Mouse (Mus musculus): ENCODE results near the gene Cdc42ep2. TPM values are rescaled to one million over a fixed set of nuclear protein-coding genes. Genes with fewer than 3 reads are reported as not detected.

Gene Cdc42ep2
- polyA plus RNA-seq, 1 experiment from 2014 or later, result 1.8 TPM

- Histone ChIP-seq H3K36me3 (ENCODE audit: control insufficient read depth, insufficient read depth, low read length) (no peaks in the 10 kb centered on the region), H3K4me3 (ENCODE audit: low read depth, low read length) (no peak overlapping the region), H3K27me3 (ENCODE audit: control insufficient read depth, insufficient read depth, low read length) (no peaks in the 10 kb centered on the region), H3K4me1 (replicated peaks; ENCODE audit: control insufficient read depth, insufficient read depth, low read length) (no peaks in the 10 kb centered on the region), H3K4me2 (ENCODE audit: low read depth, low read length, severe bottlenecking) (no peak overlapping the region), H3K9me3 (ENCODE audit: control insufficient read depth, low read length) (no peaks in the 10 kb centered on the region), H3K9ac (ENCODE audit: low read length) (no peak overlapping the region), H3K27ac (ENCODE audit: low read depth, low read length) (no peak overlapping the region)
- DNase-seq (ENCODE audit: low spot score) (no peak), ATAC-seq (replicated peaks; ENCODE audit: low FRiP score) (no peak)
- WGBS, result 92% methylated on average over 6 of the region's 6 CpGs
These were observed 43.5 kb downstream of the Cdc42ep2 start for GRCm38 (mm10) chr19:5881155-5881554.

GRCm38 (mm10) chr19:5879735-5880134 lies 44.9 kb downstream of the Cdc42ep2 start:
- Histone ChIP-seq H3K4me3 (ENCODE audit: low read depth, low read length) (no peak overlapping the region), H3K4me2 (ENCODE audit: low read depth, low read length, severe bottlenecking) (no peak overlapping the region), H3K9ac (ENCODE audit: low read length) (no peak overlapping the region), H3K9me3 (ENCODE audit: control insufficient read depth, low read length) (no peaks in the 10 kb centered on the region), H3K27me3 (ENCODE audit: control insufficient read depth, insufficient read depth, low read length) (no peaks in the 10 kb centered on the region), H3K27ac (ENCODE audit: low read depth, low read length) (no peak overlapping the region), H3K36me3 (ENCODE audit: control insufficient read depth, insufficient read depth, low read length) (no peaks in the 10 kb centered on the region), H3K4me1 (replicated peaks; ENCODE audit: control insufficient read depth, insufficient read depth, low read length) (0 out of 2 replicates have a peak, but pooled peaks cover 3% of the 10 kb centered on the region)
- ATAC-seq (replicated peaks; ENCODE audit: low FRiP score), result no peak
- no peak for DNase-seq (ENCODE audit: low spot score)
- WGBS, result 89% methylated on average over 7 of the region's 7 CpGs

GRCm38 (mm10) chr19:5878916-5879315 lies 45.7 kb downstream of the Cdc42ep2 start:
- Histone ChIP-seq H3K9me3 (ENCODE audit: control insufficient read depth, low read length) (no peaks in the 10 kb centered on the region), H3K27ac (ENCODE audit: low read depth, low read length) (no peak overlapping the region), H3K4me1 (replicated peaks; ENCODE audit: control insufficient read depth, insufficient read depth, low read length) (peaks cover 4% of the 10 kb centered on the region), H3K4me3 (ENCODE audit: low read depth, low read length) (no peak overlapping the region), H3K27me3 (ENCODE audit: control insufficient read depth, insufficient read depth, low read length) (no peaks in the 10 kb centered on the region), H3K36me3 (ENCODE audit: control insufficient read depth, insufficient read depth, low read length) (no peaks in the 10 kb centered on the region), H3K4me2 (ENCODE audit: low read depth, low read length, severe bottlenecking) (no peak overlapping the region), H3K9ac (ENCODE audit: low read length) (no peak overlapping the region)
- ATAC-seq (replicated peaks; ENCODE audit: low FRiP score) (no peak), DNase-seq (ENCODE audit: low spot score) (no peak)
- 86% methylated on average over 3 of the region's 3 CpGs for WGBS

DNA sequence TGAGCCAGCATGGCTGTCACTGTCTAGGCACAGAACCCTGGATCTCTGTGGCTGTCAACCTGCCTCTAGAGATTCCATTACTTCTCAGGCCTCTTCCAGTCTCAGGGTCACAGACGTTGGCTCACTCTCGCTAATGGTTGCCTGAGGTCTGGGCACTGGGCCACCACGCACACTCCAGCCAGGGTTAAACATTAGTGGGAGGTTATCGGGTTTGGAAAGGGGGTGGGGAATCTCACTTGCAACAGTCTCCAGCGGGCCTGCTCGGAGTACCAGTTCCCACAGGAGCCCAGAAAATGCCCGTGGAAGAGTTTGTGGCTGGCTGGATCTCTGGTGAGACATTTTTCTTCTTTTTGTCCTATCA lies 46.3 kb downstream of the Cdc42ep2 start:
- no peaks in the 10 kb centered on the region for H3K36me3 ChIP-seq (ENCODE audit: control insufficient read depth, insufficient read depth, low read length)
- H3K4me3 ChIP-seq (ENCODE audit: low read depth, low read length), result no peak overlapping the region
- H3K9me3 ChIP-seq (ENCODE audit: control insufficient read depth, low read length), result no peaks in the 10 kb centered on the region
- ATAC-seq (replicated peaks; ENCODE audit: low FRiP score), result no peak
- H3K9ac ChIP-seq (ENCODE audit: low read length), result no peak overlapping the region
- 86% methylated on average over 7 of the region's 7 CpGs for WGBS
- H3K4me1 ChIP-seq (replicated peaks; ENCODE audit: control insufficient read depth, insufficient read depth, low read length), result peaks cover 6% of the 10 kb centered on the region
- H3K4me2 ChIP-seq (ENCODE audit: low read depth, low read length, severe bottlenecking), result no peak overlapping the region
- H3K27ac ChIP-seq (ENCODE audit: low read depth, low read length), result no peak overlapping the region
- H3K27me3 ChIP-seq (ENCODE audit: control insufficient read depth, insufficient read depth, low read length), result no peaks in the 10 kb centered on the region
- no peak for DNase-seq (ENCODE audit: low spot score)

GRCm38 (mm10) chr19:5877618-5878361 lies 46.8 kb downstream of the Cdc42ep2 start, which contains the start of gene Slc25a45:
Gene Slc25a45 (plus strand): TSS chr19:5877808.
- WGBS, result 45% methylated on average over 15 of the region's 15 CpGs

DNA sequence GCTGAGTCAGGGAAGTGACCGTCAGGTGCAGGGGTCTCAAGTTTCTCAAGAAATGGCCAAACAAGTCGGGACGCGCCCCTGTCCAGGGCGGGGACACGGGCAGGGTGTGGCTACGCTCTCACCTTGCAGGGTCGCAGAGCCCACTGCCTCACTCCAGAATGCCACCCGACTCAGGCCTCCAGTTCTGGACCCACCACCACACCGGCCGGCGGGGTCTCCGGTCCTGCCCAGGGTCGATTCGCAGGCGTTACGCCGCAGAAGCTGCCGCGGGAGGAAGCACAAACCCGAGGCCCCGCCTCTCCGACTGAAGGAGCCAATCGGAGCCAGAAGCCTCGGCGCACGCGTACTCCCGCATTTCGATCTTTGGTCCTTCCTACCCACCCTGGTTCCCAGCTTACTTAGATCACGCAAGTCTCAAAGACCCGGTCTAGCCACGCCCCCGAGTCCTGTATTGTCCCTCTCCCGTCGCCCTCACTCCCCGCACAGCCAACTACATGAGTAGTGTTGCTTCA lies 49.6 kb downstream of the Cdc42ep2 start, which contains the start of gene Frmd8:
Frmd8 (minus strand) TSS at position 306 of the 512 bp plus-strand sequence.
- H3K4me1 ChIP-seq (replicated peaks; ENCODE audit: control insufficient read depth, insufficient read depth, low read length), result peaks cover 10% of the 10 kb centered on the region

More at GRCm38 (mm10) chr19:5877618-5878361, 46.8 kb downstream of the Cdc42ep2 start, which contains the start of gene Slc25a45:
- H3K9ac ChIP-seq (ENCODE audit: low read length), result 0 out of 2 replicates have a peak within 1 kb of the TSS, but pooled peaks have one; percentile 28
- H3K9me3 ChIP-seq (ENCODE audit: control insufficient read depth, low read length), result no peaks in the 10 kb centered on the region
- no peak within 1 kb of the TSS for H3K27ac ChIP-seq (ENCODE audit: low read depth, low read length)
- DNase-seq (ENCODE audit: low spot score) (peak; percentile 83), ATAC-seq (replicated peaks; ENCODE audit: low FRiP score) (peak; percentile 42)
- H3K4me1 ChIP-seq (replicated peaks; ENCODE audit: control insufficient read depth, insufficient read depth, low read length), result peaks cover 6% of the 10 kb centered on the region
- H3K36me3 ChIP-seq (ENCODE audit: control insufficient read depth, insufficient read depth, low read length), result no peaks in the 10 kb centered on the region
- no peaks in the 10 kb centered on the region for H3K27me3 ChIP-seq (ENCODE audit: control insufficient read depth, insufficient read depth, low read length)
- H3K4me2 ChIP-seq (ENCODE audit: low read depth, low read length, severe bottlenecking), result no peak within 1 kb of the TSS
- H3K4me3 ChIP-seq (ENCODE audit: low read depth, low read length), result no peak within 1 kb of the TSS

GRCm38 (mm10) chr19:5874391-5874968 lies 50.1 kb downstream of the Cdc42ep2 start:
- H3K27me3 ChIP-seq (ENCODE audit: control insufficient read depth, insufficient read depth, low read length), result no peaks in the 10 kb centered on the region
- WGBS, result 13% methylated on average over 13 of the region's 13 CpGs
- H3K27ac ChIP-seq (ENCODE audit: low read depth, low read length), result no peak overlapping the region

More for the DNA sequence above, 49.6 kb downstream of the Cdc42ep2 start, which contains the start of gene Frmd8:
- H3K4me2 ChIP-seq (ENCODE audit: low read depth, low read length, severe bottlenecking), result peak within 1 kb of the TSS; percentile 87
- ATAC-seq (replicated peaks; ENCODE audit: low FRiP score) (peak; percentile 83), DNase-seq (ENCODE audit: low spot score) (peak; percentile 96)
- H3K27ac ChIP-seq (ENCODE audit: low read depth, low read length), result no peak within 1 kb of the TSS
- peak within 1 kb of the TSS; percentile 81 for H3K9ac ChIP-seq (ENCODE audit: low read length)
- peak within 1 kb of the TSS; percentile 75 for H3K4me3 ChIP-seq (ENCODE audit: low read depth, low read length)
- no peaks in the 10 kb centered on the region; the same call in 1 of the 2 replicates for H3K36me3 ChIP-seq (ENCODE audit: control insufficient read depth, insufficient read depth, low read length)
- under 1% methylated on average over 37 of the region's 37 CpGs for WGBS
- H3K9me3 ChIP-seq (ENCODE audit: control insufficient read depth, low read length), result no peaks in the 10 kb centered on the region
- H3K27me3 ChIP-seq (ENCODE audit: control insufficient read depth, insufficient read depth, low read length), result no peaks in the 10 kb centered on the region

GRCm38 (mm10) chr19:5872931-5873556 lies 51.6 kb downstream of the Cdc42ep2 start:
- Histone ChIP-seq H3K27me3 (ENCODE audit: control insufficient read depth, insufficient read depth, low read length) (no peaks in the 10 kb centered on the region), H3K4me3 (ENCODE audit: low read depth, low read length) (no peak overlapping the region), H3K27ac (ENCODE audit: low read depth, low read length) (no peak overlapping the region), H3K9ac (ENCODE audit: low read length) (no peak overlapping the region), H3K9me3 (ENCODE audit: control insufficient read depth, low read length) (no peaks in the 10 kb centered on the region), H3K36me3 (ENCODE audit: control insufficient read depth, insufficient read depth, low read length) (no peaks in the 10 kb centered on the region; the same call in 1 of the 2 replicates), H3K4me2 (ENCODE audit: low read depth, low read length, severe bottlenecking) (no peak overlapping the region), H3K4me1 (replicated peaks; ENCODE audit: control insufficient read depth, insufficient read depth, low read length) (peaks cover 10% of the 10 kb centered on the region)
- DNase-seq (ENCODE audit: low spot score), result no peak
- no peak for ATAC-seq (replicated peaks; ENCODE audit: low FRiP score)
- 91% methylated on average over 19 of the region's 19 CpGs for WGBS

More at GRCm38 (mm10) chr19:5874391-5874968, 50.1 kb downstream of the Cdc42ep2 start:
- H3K36me3 ChIP-seq (ENCODE audit: control insufficient read depth, insufficient read depth, low read length), result no peaks in the 10 kb centered on the region; the same call in 1 of the 2 replicates
- H3K4me3 ChIP-seq (ENCODE audit: low read depth, low read length), result peak overlapping the region; percentile 75
- ATAC-seq (replicated peaks; ENCODE audit: low FRiP score), result no peak
- H3K9ac ChIP-seq (ENCODE audit: low read length), result peak overlapping the region; percentile 81
- peaks cover 10% of the 10 kb centered on the region for H3K4me1 ChIP-seq (replicated peaks; ENCODE audit: control insufficient read depth, insufficient read depth, low read length)
- no peaks in the 10 kb centered on the region for H3K9me3 ChIP-seq (ENCODE audit: control insufficient read depth, low read length)
- peak overlapping the region; percentile 87 for H3K4me2 ChIP-seq (ENCODE audit: low read depth, low read length, severe bottlenecking)
- DNase-seq (ENCODE audit: low spot score), result no peak

All from forebrain, embryonic 11.5 days (tissue).